Mouse (Mus musculus) embryonic stem cell, embryonic (primary cell): Measurements from ENCODE around the gene Ctsd.

Experiments used
- CTCF ChIA-PET, 4 experiments: fragments of 300-600 bp in 2 of 4; fragments of 350-600 bp in 2 of 4; sonication (Branson Sonifier 250); formaldehyde crosslinking; loops; one replicate each; lab custom pipeline; 2022; ENCODE audit warnings: inconsistent platforms in 2 of 4; lab: Charles Lee
- POLR2A ChIA-PET, 4 experiments: fragments of 300-600 bp in 2 of 4; fragments of 350-600 bp in 2 of 4; sonication (Branson Sonifier 250); formaldehyde crosslinking; loops; one replicate each; lab custom pipeline; 2022; ENCODE audit warnings: antibody characterized with exemption in 4 of 4, inconsistent platforms in 1 of 4; lab: Charles Lee

Ctsd gene

DNA sequence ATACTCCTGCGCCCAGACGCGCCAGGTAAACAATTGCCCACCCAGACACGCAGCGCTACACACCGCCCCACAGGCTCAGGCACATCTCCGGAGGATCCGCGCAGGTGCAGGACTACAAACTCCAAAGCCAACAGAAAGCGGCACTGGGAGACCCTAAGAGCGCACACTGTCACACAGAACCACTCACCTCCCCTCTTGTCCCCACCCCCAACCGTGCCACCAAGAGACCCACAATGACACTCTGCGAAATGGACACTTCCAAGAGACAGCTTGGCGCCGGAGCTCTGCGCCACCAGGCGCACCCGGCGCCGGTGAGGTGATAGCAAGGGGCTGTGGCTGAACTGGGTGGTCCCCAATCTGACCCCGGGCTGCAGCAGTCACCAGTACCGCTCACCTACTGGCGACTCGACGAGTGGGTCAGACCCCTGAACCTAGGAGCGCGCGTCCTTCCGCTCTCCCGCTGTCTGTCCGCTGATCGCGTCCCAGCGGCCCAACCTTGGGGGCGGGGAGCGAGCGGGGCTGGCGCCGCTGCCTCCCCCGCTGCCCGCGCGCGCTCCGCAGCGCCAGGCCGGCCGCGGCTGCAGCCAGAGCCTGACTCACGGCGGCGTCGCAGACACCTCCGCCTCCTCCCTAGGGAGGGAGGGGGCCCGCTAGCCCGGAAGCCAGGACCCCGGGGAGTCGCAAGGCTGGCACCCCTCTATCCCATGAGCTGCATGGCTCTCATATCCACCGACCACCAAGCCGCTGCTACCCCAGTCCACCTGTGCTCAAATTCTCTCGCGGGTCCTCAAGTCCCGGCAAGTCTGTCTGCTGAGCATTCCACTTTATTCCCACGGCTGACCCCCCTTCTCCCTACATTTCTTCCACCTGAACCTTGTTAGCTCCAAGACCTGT is 15.8 kb downstream of the Ctsd start:
- ChIA-PET POLR2A (interaction anchor here (0.6 to 10.5 kb wide), 18 partner anchors 9 to 902 kb away, joined by 3 to 130 read pairs (median 4); partner anchors contain the start of genes Ctsd (in 4 of the 4) and Gm49369 (in 2 of the 4)), CTCF (interaction anchor here in 3 of 4 experiments (0.5 to 1.3 kb wide), 5 partner anchors 37 to 913 kb away, joined by 3 to 4 read pairs (median 3); partner anchors contain the start of gene Lsp1 (in 1 of the 3))

DNA sequence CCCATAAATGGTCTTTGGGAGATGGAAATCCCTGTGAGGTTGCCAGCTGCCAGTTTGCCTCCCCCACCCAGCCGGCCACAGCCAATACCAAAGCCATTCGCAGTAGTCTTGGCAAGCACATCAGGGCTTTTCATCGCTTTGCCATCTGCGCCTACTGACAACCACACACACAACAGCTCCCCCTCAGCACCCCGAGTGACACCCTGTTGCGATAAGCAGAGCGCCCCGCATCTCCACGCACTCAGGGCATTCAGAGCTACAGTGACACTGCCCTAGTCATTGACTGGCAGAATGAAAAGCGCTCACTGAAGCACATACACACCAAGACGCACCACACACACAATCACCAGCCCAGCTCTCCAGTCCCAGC is 16.5 kb downstream of the Ctsd start:
- CTCF ChIA-PET = interaction anchor here in 3 of 4 experiments (0.5 to 1.3 kb wide), 4 partner anchors 37 to 913 kb away, joined by 3 to 4 read pairs (median 3); partner anchors contain the start of gene Lsp1 (in 1 of the 3)
- POLR2A ChIA-PET = interaction anchor here (0.7 to 10.5 kb wide), 20 partner anchors 9 to 682 kb away, joined by 3 to 130 read pairs (median 4); partner anchors contain the start of genes Ctsd (in 4 of the 4) and Gm49369 (in 2 of the 4)

DNA sequence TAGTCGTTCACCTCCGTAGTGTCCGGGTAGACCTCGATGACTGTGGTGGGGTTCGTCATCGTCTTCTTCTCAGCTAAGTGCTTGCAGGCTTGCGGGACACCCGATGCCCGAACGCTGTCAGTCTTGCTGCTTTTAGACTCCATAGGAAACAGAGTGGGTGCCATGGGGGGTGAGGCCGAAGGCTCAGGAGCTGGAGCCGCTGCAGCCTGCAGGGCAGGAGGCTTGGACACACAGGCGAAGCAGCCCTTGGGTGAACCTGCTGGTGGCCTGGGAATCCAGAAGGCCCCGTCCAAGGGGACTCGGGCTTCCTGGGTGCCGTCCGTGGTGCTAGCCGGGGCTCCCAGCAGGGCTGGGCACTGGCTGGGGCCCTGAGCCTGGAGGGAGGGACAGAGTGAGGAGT is 16.9 kb downstream of the Ctsd start:
- CTCF ChIA-PET = interaction anchor here in 2 of 4 experiments (0.6 to 1.3 kb wide), 3 partner anchors 36 to 912 kb away, joined by 3 to 4 read pairs (median 3); no protein-coding TSS in a partner anchor
- POLR2A ChIA-PET = interaction anchor here (0.7 to 10.5 kb wide), 16 partner anchors 9 to 682 kb away, joined by 3 to 130 read pairs (median 4); partner anchors contain the start of genes Ctsd (in 4 of the 4) and Gm49369 (in 2 of the 4)

DNA sequence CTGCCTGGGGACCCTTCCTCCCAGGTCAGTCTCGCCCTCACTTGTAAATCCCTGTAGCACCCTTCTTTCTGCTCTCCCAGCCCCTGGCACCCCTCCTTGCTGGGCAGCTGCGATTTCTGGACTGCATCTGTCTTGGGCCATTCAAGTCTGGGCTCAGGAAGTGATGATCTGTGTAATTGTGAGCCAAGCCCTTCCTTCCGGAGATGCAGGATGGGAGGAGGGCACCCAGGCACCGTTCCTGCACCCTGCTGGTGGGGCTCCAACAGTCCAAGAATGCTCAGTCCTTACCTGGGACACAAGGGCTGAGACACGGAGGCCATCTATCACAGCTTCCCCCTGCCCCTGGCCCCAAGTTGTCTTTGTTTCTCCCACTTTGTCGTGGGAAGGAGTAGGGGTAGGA is 18.0 kb downstream of the Ctsd start:
- CTCF ChIA-PET = interaction anchor here in 1 of 4 experiments (0.7 kb wide), 1 partner anchor 1279 kb away, joined by 9 read pairs; the partner anchor contains the start of gene Tnfrsf22

DNA sequence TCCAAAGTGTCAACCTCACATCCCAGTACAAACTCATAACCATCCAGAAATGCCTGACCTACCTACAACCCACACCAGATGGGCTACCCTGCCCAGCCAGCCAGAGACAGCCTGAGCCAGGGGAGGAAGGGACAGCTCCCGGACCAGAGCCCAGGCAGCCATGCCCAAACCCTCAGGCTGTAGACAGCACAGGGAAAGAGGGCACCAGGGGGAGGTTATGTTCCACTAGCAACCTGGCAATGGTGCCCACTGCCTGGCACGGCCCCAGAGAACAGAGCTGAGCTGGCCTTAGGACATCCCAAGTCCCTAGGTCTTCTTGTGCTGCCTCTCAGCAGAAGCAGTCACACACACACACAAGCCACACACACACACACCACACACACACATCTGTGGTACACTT is 19.0 kb downstream of the Ctsd start:
- POLR2A ChIA-PET = no interaction called here
- CTCF ChIA-PET = no interaction called here

More for the DNA sequence above, 18.0 kb downstream of the Ctsd start:
- POLR2A ChIA-PET = interaction anchor here in 3 of 4 experiments (0.7 to 10.5 kb wide), 6 partner anchors 11 to 302 kb away, joined by 3 to 130 read pairs (median 3); partner anchors contain the start of genes Ctsd (in 1 of the 3) and Gm49369 (in 1 of the 3)

DNA sequence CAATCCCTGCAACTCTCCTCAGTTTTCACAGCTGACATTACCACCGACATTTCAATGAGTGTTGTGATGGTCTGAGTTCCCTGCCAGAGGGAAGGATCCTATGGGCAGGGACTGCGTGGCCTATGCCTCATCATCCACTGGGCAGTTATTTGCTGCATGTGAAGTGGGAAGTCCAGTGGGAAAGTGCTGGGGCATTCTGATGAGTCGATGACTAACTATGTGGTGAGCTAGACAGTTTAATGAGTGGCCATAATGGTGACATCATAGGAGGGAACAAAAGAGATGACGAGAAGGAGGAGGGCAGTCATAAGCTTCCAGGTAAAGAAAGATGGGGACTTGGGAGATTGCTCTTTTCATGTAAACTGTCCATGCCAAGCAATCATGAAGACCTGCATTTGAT is 24.7 kb downstream of the Ctsd start:
- ChIA-PET CTCF (interaction anchor here in 2 of 4 experiments (0.5 to 1.8 kb wide), 2 partner anchors 29 to 220 kb away, joined by 3 to 5 read pairs; no protein-coding TSS in a partner anchor), POLR2A (interaction anchor here in 3 of 4 experiments (0.6 to 2.4 kb wide), 6 partner anchors 9 to 252 kb away, joined by 3 to 6 read pairs (median 5); partner anchors contain the start of gene Ctsd (in 1 of the 3))

DNA sequence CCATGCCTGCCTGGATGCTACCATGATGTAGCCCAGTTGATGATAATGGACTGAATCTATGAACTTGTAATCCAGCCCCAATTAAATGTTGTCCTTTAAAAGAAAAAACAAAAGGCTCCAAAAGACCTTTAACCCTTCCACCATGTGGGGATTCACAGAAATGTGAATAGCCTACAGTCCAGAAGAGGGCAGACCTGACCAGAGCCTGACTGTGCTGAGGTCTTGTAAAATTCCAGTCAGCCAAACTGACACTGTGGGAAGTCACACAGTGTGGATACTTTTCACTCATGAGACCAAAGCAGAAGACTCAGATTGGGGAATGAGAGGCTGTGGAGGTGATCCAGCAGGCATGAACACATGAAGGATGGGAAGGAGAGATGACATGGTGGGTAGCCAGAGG is 27.1 kb downstream of the Ctsd start:
- ChIA-PET CTCF (interaction anchor here in 1 of 4 experiments (1.6 kb wide), 1 partner anchor 177 kb away, joined by 4 read pairs; no protein-coding TSS in a partner anchor), POLR2A (interaction anchor here in 1 of 4 experiments (1.1 kb wide), 1 partner anchor 12 kb away, joined by 3 read pairs; no protein-coding TSS in a partner anchor)

DNA sequence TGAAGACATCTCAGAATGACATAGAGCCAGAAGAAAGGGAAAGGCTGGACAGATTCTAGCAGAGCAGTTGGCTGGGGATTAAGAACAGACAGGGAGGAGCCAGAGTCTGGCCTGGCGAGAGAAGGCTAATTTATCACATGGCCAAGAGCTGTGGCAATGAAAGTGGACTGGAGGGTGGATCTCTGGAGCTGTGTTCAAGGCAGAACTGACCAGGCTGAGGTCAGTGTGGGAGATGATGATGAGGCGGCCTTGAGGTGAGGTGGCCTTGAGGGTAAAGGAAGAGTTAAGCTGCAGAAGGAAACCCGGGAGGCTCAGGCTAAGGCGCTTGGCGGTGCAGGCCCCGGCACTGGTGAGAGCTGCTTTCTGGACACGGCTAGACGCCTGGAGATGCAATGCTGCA is 28.7 kb downstream of the Ctsd start:
- POLR2A ChIA-PET = interaction anchor here in 3 of 4 experiments (0.5 to 1.4 kb wide), 5 partner anchors 11 to 164 kb away, joined by 3 to 8 read pairs (median 3); no protein-coding TSS in a partner anchor

DNA sequence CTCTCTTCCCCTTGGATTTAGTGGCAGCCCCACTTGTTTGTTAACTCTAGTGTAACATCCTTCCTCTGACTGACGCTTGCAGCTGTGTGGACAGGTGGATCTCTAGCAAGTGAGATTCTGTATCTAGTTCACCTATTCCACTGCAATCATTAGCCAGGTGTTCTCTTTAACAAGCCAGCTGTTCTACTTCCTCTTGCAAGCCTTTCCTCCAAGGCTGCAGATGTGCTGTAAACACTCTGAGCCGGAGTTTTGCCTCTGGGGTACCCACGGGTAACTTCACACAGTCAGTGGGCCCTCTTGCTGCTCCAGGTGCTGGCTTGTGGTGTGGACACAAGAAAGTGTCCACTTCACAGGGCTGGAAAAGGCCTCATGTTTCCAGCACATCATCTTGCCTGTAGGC is 30.3 kb downstream of the Ctsd start:
- ChIA-PET CTCF (no interaction called here), POLR2A (interaction anchor here in 1 of 4 experiments (3.9 kb wide), 1 partner anchor 28 kb away, joined by 28 read pairs; the partner anchor contains the start of gene Ctsd)

More for the DNA sequence above, 28.7 kb downstream of the Ctsd start:
- CTCF ChIA-PET = interaction anchor here in 1 of 4 experiments (1.6 to 1.7 kb wide), 2 partner anchors 25 to 179 kb away, joined by 4 to 5 read pairs; no protein-coding TSS in a partner anchor

DNA sequence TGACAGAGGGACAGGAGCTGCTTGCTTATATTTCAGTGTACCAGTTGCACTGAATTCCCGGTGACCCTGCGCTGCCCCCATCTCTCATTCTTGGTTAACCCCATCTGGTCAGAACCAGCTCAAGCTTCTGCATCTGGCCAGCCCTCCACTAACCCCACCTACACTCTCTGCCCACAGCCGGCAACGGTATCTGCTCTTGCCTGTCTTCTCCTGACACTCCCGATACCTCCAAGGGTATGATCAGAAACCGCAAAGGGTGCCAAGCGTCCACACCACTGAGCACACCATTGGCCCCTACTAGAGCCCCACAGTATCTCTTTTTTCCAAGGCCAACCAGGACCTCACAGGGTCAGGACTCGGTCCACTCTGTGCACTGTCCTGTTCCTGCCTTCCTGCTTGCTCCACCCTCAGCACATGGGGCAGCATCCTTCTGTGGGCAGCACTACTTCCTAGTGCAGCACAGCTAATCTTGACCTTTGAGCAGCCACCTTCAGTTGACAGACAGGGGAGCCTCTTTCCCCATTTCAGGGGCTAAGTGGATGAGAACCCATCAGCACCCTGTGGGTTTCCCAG is 33.1 kb downstream of the Ctsd start:
- ChIA-PET CTCF (interaction anchor here in 3 of 4 experiments (0.6 to 1.3 kb wide), 4 partner anchors 20 to 303 kb away, joined by 4 to 21 read pairs (median 8); no protein-coding TSS in a partner anchor), POLR2A (interaction anchor here in 2 of 4 experiments (0.9 to 3.9 kb wide), 9 partner anchors 15 to 81 kb away, joined by 3 to 28 read pairs (median 3); partner anchors contain the start of gene Ctsd (in 2 of the 2))

DNA sequence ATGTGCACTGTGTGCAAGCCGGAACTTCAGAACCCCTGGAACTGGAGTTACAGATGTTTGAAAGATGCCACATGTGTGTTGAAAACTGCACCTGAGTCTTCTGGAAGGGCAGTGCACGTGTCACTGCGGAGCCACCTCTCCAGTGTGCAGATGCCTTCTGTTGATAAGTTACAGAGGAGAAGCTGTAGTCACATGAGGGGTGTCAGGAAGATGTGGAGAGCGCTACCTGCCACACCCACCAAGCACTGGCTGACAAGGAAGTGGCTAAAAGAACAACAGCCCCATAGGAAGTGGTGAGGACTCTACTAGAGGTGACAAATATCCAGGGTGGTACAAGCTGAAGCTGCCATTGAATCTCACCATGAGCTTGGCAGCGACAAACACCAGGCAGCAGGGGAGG is 34.0 kb downstream of the Ctsd start:
- CTCF ChIA-PET = interaction anchor here in 2 of 4 experiments (1.3 to 1.4 kb wide), 2 partner anchors 19 kb away, joined by 3 to 4 read pairs; no protein-coding TSS in a partner anchor
- POLR2A ChIA-PET = interaction anchor here in 2 of 4 experiments (0.9 to 3.9 kb wide), 6 partner anchors 14 to 36 kb away, joined by 3 to 28 read pairs (median 4); partner anchors contain the start of gene Ctsd (in 2 of the 2)

DNA sequence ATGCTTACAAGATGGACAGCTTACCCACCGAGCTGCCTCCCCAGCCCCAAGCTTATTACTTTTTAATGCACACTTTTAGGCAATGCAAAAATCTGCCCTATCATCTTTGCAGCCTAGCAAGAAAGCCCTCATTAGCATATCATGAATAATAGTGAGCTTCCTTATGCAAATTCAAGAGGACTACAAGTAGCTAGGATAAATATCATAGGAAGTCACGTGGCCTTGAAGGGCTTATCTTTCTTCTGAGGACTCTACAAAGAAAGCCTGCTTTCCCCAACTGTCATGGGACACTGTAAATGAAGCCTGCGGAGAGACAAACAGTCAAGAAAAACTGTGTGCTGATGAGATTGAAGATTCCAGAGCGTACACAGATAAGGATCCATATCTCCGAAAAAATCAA is 36.3 kb downstream of the Ctsd start:
- POLR2A ChIA-PET = interaction anchor here in 2 of 4 experiments (0.9 to 2.4 kb wide), 6 partner anchors 33 to 213 kb away, joined by 3 to 12 read pairs (median 3); partner anchors contain the start of gene Ctsd (in 1 of the 2)

DNA sequence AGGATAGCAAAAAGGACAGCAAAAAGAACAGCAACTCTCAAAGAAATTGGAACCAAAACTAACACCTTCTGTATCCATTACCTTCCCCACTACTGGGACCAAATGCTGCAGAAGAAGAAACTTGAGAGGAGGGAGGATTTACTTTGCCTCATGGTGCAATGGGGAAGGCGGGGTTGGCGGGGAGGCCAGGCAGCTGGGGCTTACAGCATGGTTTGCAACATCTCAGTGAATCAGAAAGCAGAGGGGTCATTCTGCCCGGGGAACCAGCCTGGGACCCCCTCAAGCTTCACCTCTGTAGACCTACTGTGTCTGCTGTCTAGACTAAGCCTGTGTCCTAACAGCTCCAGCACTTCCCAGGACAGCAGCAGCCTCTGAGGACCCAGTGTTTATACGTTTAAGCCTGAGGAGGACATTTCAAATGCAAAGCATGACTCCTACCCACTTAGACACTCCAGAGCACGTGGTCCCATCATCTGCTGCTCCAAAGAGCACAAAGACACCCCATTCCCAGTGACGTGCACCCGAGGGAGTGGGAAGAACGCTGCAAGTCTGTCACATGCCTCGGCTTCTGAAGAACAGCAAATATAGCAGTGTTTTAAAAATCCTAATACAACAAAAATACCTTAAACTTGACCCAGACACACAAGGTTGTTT is 38.4 kb downstream of the Ctsd start:
- POLR2A ChIA-PET = interaction anchor here in 3 of 4 experiments (0.7 to 2.4 kb wide), 11 partner anchors 9 to 51 kb away, joined by 3 to 13 read pairs (median 4); partner anchors contain the start of genes Ctsd (in 2 of the 3), Gm49369 (in 1 of the 3) and Ifitm10 (in 1 of the 3)
- CTCF ChIA-PET = interaction anchor here (0.6 to 2.8 kb wide), 7 partner anchors 15 to 262 kb away, joined by 3 to 15 read pairs (median 4); no protein-coding TSS in a partner anchor

More for the DNA sequence above, 36.3 kb downstream of the Ctsd start:
- CTCF ChIA-PET = interaction anchor here in 2 of 4 experiments (0.8 to 1.3 kb wide), 3 partner anchors 17 to 260 kb away, joined by 3 to 4 read pairs (median 3); no protein-coding TSS in a partner anchor

DNA sequence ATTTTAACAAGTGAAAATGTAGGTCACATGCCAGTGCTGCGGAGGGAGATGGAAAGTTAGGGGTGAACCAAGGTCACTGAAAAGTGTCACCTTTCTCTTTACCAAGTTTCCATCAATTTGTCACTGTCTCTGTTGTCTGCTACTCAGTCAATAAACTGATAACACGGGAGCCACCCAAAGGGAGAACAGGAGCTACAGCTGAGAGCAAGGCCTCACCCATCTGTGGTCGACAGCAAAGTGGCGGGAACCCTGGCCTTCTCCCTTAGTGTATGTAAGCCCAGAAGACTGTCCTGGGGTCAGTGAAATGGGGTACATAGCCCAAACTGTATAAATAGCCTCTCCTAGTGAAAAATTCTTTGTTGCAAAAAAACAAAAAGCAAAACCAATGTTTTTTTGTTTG is 40.3 kb downstream of the Ctsd start:
- ChIA-PET POLR2A (interaction anchor here in 2 of 4 experiments (1.0 to 2.3 kb wide), 9 partner anchors 11 to 57 kb away, joined by 3 to 13 read pairs (median 4); partner anchors contain the start of gene Ctsd (in 1 of the 2)), CTCF (interaction anchor here in 3 of 4 experiments (0.7 to 2.8 kb wide), 4 partner anchors 13 to 53 kb away, joined by 5 to 15 read pairs (median 6); no protein-coding TSS in a partner anchor)

DNA sequence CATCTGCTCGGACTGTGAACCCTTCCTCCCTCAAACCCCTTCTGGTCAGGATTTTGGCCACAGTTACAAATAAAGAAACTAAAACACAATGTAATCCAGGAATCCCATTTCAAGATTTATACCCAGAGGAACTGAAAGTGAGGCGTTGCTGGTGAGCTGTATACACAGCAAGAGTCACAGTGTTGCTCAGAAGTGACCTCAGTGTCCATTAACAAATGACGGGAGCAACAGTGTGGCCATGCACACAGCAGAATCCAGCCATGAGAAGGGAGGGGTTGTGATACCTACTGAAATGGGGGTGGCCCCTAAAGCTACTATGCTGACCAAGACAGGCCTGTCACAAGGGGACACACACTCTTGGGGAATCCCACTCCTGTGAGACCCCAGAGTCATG is 45.6 kb downstream of the Ctsd start:
- POLR2A ChIA-PET = interaction anchor here in 1 of 4 experiments (0.7 to 1.1 kb wide), 2 partner anchors 44 to 58 kb away, joined by 3 read pairs; no protein-coding TSS in a partner anchor
- CTCF ChIA-PET = interaction anchor here in 2 of 4 experiments (0.6 to 1.3 kb wide), 2 partner anchors 21 to 86 kb away, joined by 6 to 10 read pairs; no protein-coding TSS in a partner anchor
